Mouse (Mus musculus) left cerebral cortex, adult 18-20 months (tissue): ENCODE results near the gene Cntrl. TPM values are rescaled to one million over a fixed set of nuclear protein-coding genes. Genes with fewer than 3 reads are reported as not detected.

ENCODE experiments used
- DNase-seq, 2 experiments: peaks; one replicate each; pipeline ENCODE4 v3.0.0; 2021 to 2022; ENCODE audit warnings: low spot score in 2 of 2, mixed read lengths in 1 of 2
- total RNA-seq, 2 experiments: library from RNA; stranded (reverse); gene quantifications; 2 replicates each; pipeline ENCODE4 v1.2.3; 2021

Cntrl gene
- total RNA-seq, 2 experiments from 2014 or later: 6.8 to 8.2 TPM

DNA sequence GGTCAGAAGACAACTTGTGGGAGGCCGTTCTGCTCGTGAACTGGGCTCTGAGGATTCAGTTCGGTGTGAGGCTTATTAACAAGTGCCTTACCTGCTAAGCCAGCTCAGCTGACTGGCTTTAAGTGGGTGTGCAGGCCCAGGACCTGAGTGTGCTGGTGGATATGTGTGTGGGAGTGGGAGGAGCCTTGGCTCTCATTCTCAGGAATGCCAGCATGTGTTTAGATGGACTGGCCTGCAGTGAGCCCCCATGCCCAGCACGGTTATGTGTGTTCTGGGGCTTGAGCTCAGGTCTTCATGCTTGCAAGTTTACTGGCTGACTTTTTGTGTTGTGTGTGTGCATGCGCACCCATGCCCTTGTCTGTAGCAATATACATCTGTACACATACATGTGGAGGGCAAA lies 64.4 kb downstream of the Cntrl start:
- DNase-seq: no peak

DNA sequence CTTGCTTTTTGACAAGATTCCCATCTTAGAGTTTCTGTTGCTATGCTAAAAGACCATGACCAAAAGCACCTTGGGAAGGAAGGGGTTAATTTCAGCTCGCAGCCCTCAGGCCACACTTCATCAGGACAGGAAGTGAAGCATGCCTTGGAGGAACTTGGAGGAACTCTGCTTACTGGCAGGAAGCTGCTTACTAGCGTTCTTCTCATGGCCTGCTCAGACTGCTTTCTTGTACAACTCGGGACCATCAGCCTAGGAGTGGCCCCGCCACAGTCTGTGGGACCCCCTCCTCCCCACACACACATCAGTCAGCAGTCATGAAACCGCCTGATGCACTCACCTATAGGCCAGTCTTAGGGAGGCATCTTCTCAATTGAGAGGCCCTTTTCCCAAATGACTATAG lies 64.8 kb downstream of the Cntrl start:
- DNase-seq: no peak

DNA sequence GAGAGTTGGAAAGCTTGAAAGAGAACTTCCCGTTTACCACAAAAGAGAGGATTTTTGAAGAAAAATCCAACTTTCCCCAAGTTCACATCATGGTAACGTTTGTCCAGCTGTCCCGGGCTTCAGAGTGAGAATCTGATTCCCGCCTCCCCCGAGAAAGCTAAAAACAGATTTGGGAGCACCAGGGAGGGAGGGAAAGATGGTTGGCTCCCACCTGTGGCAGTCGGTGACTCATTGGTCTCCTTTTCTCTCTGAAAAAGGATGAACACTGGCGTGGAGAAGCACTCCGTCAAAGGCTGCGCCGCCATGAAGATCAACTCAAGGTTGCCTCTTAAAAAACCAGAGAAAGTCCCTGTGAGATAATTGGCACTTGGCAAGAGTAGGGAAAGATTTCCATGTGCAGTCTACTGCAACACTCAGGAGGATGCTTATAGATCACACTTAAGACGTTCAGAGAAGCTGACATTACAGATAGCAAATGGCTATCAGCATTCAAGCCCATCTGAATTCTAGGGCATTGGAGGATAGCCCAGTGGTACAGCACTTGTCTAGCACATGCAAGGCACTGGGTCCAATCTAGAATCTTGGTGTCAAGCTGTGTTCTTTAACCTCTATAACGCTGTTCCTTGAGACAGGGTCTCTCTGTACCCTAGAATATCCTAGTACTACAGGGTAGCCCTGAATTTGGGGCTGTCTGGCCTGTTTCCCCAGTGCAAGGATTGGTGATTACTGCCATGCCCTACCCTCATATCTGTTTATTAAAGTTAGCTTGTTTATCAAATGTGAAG lies 66.2 kb downstream of the Cntrl start:
- peak; percentile 60 to 63 for DNase-seq

DNA sequence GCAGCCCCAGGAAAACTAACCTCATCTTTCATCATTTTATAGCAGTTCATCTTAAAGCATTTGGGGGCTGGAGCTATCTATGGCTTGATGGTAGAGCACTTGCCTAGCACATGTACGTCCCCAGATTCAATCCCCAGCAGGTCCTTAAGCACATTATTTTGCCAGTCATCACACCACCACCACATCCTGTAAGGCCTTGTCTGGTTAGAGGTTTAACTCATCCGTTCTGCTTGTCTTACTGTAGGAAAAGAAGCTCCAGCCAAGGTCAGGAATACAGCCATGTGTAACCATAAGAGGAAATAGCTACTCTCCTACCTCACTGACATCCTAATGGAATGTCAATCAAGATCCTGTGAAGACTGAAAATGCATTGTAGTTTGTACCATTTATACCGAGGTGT lies 68.9 kb downstream of the Cntrl start:
- no peak for DNase-seq

DNA sequence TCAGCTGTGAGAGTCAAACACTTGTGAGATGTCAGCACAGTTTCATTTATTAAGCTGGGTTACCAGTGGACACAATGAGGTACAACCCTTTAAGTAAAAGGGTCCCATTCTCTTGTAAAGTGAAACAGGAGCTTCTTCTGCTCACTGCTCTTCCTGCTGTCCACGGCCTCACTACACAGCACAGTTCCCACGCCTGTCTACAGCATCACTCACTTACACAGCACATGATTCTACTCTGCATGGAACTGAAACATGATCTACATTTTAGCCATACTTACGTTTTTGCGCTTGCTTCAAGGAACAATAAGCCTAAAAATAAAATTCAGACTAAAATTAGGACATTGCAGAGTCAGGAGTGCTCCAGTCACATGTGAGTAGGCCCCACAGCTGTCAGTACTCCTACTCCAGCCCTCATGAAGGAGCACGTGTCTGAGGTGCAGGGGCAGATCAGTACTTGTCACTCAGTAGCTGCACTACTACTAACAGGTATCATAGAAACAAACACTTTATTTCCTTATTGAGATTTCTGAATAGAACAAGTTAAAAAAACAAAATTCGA lies 73.9 kb downstream of the Cntrl start:
- DNase-seq: peak in 1 of 2 experiments; percentile 26

DNA sequence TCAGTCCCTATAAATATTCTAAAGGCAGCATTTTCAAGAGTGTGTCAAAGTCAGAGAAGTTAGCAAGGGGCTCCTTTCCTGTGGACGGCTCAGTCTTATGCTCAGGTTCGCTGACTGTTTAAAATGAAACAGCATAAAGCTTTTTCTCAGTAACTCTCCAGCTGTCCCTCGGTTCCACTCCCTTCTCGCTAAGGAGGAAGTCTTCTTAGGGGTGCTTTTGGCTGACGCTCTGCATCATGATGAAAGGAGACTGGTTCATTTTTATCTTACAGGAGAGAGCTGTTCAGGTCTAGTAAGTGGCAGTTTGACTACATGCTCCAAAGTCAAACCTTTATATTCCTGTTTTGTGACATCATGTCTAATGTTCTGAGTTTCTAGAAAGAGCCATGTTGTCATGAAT lies 79.6 kb downstream of the Cntrl start:
- no peak for DNase-seq

DNA sequence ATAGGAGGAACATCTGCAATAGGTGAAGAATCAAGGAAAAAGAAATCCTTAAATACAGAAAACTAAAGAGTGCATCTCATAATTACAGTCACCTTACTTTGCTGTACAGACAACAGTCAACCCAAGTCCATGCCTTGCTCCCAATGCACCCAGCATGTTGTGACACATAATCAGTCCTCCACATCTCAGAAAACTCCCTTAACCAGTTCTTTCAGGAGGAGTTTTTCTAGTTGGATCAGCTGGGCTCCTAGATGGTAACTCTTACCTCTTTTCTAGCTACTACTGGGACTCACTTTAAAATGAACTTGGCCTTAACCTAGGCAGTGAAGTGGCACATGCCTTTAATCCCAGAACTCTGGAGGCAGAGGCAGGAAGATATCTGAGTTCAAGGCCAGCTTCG lies 84.7 kb downstream of the Cntrl start:
- no peak for DNase-seq

DNA sequence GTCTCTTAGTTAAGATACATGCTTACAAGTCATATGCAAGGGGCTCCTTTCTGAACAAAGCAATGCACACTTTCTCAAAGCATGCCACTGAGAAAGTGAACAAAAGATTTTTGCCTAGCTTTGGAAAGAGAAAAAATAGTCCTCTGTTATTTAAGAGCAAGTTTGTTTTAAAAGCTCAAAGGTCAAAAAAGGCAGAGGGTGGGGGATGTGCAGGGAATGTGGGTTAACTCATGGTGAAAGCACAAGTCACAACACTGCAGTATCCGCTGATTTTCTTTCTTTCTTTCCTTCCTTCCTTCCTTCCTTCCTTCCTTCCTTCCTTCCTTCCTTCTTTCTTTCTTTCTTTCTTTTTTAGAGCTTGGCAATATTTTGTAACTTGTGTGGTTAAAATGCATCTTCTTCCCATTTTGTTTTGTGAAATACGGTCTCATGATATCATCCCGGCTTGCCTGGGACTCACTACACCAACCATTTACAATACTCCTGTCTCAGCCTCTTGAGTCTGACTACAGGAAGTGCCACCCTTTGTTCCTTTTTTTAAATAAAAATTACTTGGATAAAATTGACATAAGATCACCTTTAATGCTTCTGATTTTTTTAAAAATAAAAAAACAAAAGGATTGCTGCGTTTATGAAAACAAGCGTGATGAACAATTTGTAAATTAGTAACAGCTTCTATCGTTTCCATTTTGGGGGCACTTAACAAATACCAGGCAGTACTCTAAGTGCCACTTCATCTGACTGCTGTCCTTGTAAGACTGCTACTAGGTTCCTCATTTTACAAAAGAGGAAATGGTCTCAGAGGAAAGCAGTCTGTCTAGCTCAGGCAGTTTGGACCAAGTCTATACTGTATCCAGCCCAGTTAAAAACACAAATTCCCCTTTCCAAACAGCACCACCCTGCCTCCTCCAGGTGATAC lies 86.6 kb downstream of the Cntrl start:
- no peak for DNase-seq

DNA sequence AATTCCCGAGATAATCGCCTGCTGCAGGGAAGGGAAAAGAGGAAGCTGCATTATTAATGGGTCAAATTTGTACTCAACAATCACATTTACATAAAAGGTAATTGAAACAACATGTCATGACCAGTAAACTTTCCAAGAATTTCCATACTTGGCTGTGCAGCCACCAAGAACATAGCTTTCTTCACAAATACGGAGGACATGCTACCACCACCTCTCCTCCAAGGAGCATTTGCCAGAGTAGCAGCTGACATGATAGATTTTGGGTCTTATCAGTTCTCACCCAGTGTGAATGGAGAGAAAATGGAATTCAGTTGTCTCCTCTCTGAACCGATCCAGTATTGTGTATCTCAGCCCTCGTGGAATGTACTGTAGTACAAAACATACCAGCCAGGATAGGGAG lies 90.2 kb downstream of the Cntrl start:
- DNase-seq: no peak

DNA sequence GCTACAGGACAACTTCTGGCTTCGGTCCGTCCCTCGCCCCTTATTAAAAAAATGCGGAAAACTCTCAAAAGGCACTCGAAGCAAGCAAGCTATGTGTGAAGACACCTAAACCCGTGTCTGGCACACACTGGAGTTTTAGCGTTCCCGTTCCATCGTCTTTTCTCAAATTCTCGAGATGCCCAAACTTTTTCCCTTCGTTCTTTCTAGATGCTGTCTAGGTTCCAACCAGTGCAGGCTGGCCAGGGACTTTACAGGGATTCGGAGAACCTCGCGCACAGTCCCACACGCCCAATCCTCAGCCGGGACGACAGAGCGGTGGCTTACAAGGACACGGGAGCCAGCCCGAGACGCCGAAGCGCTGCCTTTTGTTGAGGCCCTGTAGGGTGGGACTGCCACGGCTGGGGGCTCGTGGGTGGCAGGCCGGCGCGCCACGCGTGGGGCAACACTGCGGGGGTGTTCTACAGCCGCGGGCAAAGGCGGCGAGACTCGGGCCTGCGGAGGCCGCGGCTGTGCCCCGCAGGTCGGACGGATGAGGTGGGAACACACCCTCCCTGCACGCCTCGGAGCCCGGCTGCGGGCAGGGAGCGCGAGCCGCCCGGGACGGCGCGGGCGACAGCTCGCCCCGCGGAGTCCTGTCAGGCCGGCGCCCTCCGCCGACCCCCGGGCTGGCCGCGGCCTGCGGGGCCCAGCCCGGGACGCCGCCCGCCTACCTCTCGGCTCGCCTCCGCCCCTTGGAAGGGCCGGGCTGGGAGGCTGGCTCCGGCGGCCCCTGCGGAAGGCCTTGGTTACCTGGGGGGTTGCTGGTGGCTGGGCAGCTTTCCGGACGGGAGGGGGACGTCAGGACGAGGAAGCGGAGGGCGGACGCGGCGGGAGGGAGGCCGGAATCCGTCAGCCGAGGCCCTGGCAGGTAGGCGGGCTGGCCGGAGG lies 90.9 kb downstream of the Cntrl start:
- peak; percentile 30 to 41 for DNase-seq

DNA sequence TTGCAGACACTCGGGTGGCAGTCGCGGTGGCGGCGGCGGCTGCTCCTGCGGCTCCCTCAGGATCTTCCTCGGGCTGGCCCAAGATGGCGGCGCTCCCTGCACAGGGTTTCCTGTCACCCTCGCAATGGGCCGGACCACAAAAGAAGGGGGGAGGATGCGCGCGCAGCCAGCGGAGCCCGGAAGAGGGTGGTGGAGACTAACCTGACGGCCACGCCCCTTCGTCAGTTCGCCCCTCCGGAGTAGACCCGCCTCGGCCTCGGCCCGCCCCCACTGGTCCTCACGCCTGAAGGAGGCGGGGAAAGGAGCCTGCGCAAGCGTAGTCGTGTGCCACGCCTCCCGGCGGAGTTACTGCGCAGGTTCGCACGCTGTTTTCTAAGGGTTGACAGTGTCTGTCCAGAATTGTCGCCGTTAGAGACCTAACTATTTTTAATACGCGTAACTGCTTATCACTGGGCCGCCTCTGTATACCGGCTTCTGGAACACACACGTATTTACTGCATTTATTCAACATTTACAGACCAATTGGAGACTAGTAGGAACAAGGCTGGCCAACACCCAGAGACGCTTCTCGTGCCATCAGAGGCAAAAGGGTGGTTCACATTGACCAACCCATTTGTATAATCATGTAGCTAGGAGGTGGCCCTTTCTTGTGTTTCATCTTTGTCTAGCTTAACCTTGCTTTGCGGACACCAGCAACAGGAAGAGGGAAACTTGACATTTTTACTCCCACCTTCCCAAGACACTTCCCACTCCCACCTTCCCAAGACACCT lies 91.8 kb downstream of the Cntrl start, which contains the start of gene Rab14:
Gene Rab14, minus strand, starts transcription at position 223 of the 771 bp plus-strand sequence.
- peak; percentile 100 for DNase-seq

DNA sequence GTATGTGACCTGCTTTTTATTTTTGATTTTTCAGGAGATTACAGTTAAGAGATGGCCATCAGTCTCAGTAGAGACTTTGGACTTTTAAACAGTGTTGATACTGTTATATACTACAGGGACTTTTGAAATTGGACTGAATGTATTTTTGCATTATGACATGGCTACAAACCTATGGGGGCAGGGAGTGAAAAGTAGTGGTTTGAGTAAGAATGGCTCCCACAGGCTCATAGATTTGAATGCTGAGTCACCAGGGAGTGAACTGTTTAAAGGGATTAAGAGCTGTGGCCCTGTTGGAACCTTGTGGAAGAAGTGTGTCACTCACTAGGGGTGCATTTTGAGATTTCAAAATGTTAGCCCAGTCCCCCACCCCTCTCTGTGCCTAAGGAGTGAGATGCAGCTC lies 94.4 kb downstream of the Cntrl start:
- DNase-seq: no peak

DNA sequence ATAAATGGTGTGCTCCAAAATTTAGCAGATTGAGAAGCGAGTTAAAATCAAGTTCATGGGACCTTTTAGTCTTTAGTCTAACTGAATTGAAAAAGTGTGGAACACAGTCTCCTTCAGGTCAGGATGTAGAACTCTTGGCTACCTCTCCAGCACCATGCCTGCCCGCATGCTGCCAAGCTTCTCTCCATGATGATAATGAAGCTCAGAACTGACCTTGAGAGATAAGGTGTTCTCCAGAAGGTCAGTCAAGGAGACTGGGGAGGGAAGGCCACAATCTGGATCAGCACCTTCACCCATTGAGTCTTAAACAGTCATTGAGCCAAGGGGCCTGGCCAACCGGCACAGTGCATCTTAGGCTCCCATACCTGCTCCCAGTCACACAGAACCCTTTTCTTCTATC lies 97.5 kb downstream of the Cntrl start:
- DNase-seq: no peak

DNA sequence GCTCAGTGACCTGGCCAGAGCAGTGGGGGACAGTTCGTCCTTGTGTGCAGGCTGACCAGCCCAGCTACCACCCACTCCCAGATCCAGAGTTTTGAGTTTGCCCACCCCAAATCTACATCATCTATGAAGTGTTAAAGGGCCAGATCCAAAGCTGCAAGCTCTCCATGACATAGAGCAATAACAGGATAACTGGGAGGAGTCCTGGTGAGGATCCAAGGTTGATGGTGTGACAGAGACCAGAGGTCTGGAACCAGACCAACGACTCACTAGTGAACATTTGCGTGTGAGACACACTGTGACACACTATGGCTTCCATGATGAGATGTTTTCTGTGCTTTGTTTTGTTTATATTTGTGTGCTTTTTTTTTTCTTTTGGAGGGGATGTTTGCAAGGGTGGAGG lies 98.8 kb downstream of the Cntrl start:
- DNase-seq: no peak

DNA sequence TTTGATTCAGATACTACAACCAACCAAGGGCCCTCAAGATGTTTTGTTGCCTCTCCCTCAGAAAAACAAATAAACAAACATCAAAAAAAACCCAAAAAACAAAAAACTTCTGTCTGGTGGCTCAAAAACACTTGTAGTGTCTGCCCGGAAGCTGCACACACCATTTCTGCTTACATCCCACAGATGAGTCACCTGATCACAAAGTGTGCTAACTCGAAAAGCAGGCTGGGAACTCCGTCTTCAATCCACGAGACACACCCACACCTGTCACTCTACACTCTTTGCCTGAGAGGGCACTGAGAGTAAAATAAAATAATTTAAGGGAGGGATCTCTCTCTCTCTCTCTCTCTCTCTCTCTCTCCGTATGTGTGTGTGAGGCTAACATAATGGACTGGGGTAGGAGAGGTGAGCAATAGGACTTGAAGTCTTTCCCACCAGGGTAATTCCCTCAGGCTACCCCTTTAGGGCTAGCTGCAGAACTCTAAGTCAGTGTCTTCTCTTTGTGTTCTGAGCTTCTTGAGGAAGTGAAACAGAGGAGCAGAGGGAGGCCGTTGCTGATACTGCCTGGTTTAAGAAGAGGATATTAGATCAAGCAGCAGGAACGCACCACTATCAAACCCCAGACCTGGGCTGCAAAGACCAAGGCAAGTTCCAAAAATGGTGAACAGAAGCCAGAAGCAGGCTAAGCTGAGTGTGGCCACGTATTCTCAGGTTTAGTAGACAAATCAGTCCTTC lies 99.8 kb downstream of the Cntrl start:
- no peak for DNase-seq

DNA sequence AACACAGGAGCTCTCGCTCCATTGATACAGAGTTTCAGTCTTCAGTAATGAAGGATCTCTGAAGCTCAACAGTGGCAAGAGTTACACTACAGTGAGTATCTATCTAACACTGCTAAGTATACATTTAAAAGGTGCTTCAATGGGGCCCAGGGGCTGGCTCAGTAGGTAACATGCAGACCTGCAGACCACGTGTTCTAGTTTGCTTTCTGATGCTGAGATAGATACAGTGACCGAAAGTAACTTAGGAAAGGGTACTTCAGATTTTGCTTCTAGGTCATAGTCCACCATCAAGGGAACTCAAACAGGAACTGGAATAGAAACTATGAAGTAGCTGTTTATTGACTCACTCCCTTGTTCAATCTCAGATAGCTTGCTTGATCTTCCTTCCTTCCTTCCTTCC lies 102.4 kb downstream of the Cntrl start:
- DNase-seq: no peak

DNA sequence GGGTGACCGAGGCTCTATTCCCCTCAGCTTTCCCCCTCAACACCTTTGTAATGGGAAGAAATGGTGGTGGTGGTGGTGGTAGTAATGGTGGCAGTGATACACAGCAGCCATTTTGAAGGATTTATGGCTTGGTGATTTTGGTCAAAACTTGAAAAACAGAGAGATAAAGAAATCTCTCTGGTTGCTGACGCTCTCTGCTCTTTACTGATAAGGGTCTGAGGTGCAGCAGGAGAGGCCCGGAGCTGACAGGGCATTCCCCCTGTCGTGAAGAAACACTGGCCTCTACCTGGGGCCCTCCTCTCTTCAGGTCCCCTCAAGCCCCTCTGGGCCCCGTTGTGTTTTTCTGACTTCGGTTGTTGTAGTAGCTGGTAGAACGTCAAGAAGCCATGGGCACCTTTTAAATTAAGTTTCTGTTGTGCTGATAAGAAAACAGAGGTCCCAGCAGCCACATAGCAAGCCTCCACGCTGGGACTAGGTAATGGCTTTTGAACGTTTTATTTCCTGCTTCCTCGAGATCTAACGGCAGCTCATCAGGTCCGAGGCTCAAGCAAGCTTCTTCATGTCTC lies 104.1 kb downstream of the Cntrl start:
- DNase-seq: no peak

DNA sequence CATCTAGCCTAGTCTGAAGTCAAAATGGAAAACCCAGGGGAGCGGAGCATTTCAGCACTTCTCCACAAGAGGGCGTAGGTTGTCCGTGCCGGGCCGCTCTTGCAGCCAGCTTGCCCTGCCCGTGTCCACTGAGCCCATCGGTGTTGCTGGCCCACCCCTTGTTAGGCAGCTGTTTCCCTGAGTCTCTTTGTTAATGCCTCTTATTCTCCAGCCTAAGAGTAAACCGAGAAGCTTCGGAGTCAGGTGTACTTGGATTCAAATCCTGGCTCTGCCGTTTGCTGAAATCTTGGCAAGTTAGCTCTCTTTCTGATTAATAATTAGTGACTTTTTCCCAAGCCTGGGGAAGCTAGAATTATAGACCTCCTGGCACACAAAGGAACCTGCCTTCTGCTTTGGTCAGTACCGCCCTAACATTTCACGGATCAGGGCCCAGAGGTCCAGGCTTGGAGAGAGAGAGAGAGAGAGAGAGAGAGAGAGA lies 105.6 kb downstream of the Cntrl start:
- DNase-seq: peak; percentile 84 to 88

DNA sequence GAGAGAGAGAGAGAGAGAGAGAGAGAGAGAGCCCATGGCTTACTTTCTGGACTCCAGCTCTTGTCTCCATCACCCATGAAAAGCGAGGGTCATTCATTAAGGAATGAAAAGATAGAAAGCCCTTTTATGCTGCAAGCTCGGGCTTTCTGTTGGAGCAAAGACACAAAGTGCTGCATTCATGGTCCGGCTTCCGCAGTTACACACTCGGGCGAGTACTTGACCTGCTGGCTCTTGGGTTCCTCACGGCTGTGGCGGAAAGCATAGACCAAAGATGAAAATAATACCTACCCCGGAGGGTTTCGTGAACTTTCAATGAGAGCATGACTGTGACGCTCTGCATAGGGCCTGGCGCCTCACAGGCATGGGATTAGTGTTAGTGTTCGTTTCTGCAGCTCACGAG lies 106.1 kb downstream of the Cntrl start:
- no peak for DNase-seq
